Mouse (Mus musculus): Measurements from ENCODE around the gene Notch4.
A peak's percentile ranks its signal among the peaks of the same experiment; 100 is the strongest.

Notch4 gene

DNA sequence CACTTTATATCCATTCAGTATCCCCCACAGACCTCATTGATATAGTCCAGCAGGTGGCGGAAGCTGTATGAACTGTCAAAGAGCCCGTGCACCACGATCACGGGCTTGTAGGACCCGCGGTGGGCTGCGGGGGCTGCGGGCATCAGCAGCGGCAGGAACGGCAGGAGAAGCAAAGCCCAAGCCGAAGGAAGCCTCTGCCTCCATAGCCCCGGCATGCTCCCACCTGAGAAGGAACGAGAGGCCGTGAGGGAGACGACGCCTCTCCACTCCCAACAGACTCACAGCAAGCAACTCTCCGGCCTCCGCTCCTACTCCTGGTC, 62.7 kb downstream of the Notch4 start:
- no peak for DNase-seq (ENCODE audit: low spot score)

DNA sequence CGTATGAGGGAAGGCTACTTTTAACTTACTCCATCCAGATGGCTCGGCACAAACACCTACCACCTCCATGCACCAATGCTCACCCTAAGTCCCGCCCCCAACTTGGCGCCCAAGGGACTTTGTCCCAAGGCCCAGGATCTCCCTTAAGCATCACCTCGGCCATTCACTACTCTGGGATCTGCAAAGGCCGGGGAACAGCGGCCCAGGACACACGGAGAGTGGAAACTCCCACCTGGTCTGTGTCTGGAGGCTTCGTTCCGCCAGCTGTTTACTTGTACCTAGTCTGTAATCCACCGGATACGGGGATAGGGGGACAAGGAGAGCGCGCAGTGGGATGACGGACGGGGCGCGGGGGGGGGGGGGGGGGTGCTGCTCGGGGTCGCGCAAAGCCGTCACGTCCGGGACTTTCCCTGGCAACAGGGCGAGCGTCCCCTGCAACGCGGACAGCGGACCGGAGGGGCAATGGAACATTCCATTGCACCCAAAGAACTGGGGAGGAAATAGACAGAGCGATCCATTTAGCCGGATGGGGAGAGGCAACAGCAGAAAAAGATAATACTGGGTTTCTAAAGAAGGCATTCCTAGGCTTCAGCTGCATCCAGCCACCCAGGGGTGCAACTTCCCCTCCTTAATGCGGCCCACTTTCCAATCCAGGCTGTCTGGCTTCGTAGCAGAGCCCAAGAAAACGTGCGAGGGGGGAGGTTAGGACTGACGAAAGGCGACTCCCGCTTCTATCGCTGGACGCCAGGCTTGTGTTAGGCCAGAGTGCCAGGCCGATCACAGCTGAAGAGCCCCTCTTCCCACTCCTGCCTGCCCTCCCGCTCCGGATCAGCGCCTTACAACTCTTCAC, 63.2 kb downstream of the Notch4 start:
- peak; percentile 59 for DNase-seq (ENCODE audit: low spot score)

DNA sequence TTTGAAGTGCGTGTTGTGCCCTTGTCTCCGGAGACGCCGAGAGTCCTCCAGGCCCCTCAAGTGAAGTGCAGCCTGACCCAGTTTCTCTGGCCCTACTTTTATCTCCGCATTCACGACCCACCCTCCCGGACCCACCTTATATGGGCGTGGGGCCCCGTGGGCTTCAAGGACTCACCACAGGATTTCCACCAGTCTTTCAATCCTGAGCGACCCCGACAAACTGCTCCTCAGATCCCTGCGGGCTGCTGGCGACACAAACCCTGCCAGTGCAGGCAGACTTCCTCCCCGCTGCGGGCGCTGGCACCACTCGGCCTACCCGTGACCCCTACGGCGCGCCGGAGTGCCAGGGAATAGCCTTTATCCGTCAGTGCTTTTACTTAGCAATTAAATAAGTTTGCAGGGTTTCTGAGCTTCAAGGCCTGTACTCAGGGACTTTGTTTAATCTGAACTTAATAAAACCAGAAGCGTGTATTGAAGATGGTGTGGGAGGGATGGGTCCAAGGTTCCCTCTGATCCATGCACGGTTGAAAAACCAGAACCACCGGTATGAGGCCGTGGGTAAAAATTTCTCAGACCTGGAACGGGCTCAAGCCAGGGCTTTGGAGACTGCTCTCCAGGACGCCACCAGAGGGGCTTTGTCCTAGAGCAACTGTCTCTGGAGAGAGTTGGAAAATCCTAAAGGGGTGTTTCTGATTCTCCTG, 64.0 kb downstream of the Notch4 start, which contains the start of gene Ppt2:
Gene Ppt2 (minus strand): TSS at position 568 of the 701 bp plus-strand sequence.
- no peak for DNase-seq (ENCODE audit: low spot score)

DNA sequence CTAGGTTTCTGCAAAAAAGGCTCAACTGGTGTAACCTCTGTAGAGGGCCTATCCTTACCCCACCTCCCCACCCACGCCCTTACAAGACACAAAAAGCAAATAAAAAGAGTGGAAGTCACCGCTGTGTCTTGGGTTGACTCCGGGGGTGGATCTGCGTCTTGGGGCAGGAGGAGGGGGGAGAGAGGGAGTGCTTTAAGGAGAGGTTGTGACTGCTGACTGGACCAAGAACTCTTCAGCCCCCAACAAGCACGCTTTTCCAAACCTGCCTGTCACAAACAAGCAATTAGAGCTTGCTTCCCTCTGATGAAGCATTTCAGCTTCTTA, 64.5 kb downstream of the Notch4 start:
- DNase-seq (ENCODE audit: low spot score), result no peak

GRCm38 (mm10) chr17:34629221-34629751, 65.2 kb downstream of the Notch4 start, which contains the start of gene Prrt1:
Prrt1 (plus strand) TSS chr17:34629533.
- no peak for DNase-seq (ENCODE audit: low spot score)

DNA sequence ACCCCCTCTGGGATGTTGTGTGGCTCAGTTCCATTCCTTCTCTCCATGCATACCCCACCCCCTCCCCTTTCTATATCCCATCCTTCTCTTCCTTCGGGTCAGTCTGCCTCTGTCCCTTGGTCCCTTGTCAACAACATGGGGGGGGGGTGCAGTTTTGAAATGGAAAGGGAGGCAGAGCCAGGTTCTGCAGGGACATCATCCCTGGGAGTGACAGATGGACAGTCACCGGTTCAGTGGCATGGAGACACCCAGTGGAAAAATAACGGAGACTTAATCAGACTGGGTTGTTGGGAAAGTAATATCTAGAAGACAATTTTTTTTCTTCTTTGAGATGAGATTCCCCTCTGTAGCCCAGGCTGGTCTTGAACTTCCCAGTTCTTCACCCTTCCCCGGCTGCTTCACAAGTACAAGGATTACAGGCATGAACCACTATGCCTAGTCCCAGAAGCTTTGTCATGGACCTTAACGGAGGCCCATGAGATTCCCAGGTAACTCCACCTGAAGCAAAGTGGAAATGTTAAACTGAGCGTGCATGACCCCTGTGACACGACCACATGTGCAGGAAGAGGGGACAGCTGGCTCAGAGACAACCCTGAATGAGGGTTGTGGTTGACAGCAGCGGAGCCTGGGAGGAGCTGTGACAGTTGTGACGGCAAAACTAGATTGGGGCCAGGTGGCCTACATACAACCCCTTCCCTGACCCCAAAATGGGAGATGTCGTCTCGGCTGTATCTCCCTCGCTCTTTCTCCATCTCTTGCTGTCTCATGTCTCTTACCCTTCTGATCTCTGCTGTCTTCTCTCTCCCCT, 65.9 kb downstream of the Notch4 start:
- no peak for DNase-seq (ENCODE audit: low spot score)

GRCm38 (mm10) chr17:34630761-34631301, 66.8 kb downstream of the Notch4 start:
- no peak for DNase-seq (ENCODE audit: low spot score)

- no peak for DNase-seq (ENCODE audit: low spot score)
Measured at GRCm38 (mm10) chr17:34631647-34632046, 67.6 kb downstream of the Notch4 start.

- peak; percentile 46 for DNase-seq (ENCODE audit: low spot score)
Measured at GRCm38 (mm10) chr17:34632261-34632691, 68.2 kb downstream of the Notch4 start.

DNA sequence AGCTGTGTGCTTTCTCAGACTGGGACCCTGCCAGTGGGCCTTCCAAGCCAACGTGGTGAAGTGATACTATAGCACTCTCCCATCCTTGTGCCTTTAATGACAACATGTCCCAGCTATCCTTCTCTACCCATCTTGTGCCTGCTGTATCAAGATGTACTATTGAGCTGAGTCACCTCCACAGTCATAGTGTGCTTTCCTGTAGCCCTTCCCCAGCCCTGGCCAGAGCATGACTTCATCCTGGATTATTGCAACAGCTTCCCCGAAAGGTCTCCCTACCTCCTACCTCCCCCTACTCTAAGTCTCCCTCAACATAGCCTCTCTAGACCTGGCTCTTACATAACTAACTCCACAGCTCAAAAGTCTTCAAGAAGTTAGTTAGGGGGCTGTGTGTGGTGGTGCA, 71.6 kb downstream of the Notch4 start:
- DNase-seq (ENCODE audit: low spot score), result no peak

DNA sequence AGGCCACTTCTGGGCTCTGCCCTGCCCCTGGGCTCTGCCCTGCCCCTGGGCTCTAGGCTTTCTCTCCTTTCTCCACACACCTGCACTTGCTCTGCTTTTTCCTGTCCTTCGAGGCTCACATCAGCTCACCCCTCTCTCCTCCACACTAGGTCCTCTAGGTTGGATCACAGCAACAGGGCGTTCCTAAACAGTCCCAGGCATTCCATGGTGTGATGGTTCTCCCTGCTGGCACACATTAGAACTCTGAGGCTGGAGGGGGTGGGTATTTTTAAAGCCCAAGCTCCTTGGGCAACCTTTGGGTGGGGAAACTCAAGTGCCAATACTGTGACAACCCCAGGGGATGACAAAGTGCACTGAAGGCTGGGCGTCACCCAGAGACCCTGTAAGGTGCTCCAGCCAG, 73.4 kb downstream of the Notch4 start:
- no peak for DNase-seq (ENCODE audit: low spot score)
